Mouse (Mus musculus): ENCODE measurements at regions not wholly inside any gene's neighbourhood (a gene's known extent, or its start where the extent isn't known, plus 50 kb on each side); places are given as distances from the start of the nearest gene placed in this dataset.
"Not testable (repeated sequence)": the region's sequence is repeated elsewhere in the genome, so short reads cannot be mapped to it uniquely, and the experiment has no call there.

GRCm38 (mm10) chr14:83861736-83862135 is 581.6 kb upstream of the Pcdh17 start:
- DNase-seq (ENCODE audit: low spot score), result no peak

GRCm38 (mm10) chr14:83862653-83863052 is 580.7 kb upstream of the Pcdh17 start:
- DNase-seq (ENCODE audit: low spot score), result no peak

- DNase-seq (ENCODE audit: low spot score), result no peak
These were observed 557.0 kb upstream of the Pcdh17 start for GRCm38 (mm10) chr14:83886393-83886792.

- DNase-seq (ENCODE audit: low spot score), result not testable (repeated sequence)
These were observed 542.7 kb upstream of the Pcdh17 start for GRCm38 (mm10) chr14:83900711-83901110.

GRCm38 (mm10) chr14:83943101-83943500 is 500.3 kb upstream of the Pcdh17 start:
- no peak for DNase-seq (ENCODE audit: low spot score)

- no peak for DNase-seq (ENCODE audit: low spot score)
These were observed 499.2 kb upstream of the Pcdh17 start for GRCm38 (mm10) chr14:83944176-83944575.

GRCm38 (mm10) chr14:83949696-83950095 is 493.7 kb upstream of the Pcdh17 start:
- no peak for DNase-seq (ENCODE audit: low spot score)

- peak; percentile 0 for DNase-seq (ENCODE audit: low spot score)
These were observed 484.3 kb upstream of the Pcdh17 start for GRCm38 (mm10) chr14:83959111-83959510.

GRCm38 (mm10) chr14:83983566-83983965 is 459.8 kb upstream of the Pcdh17 start:
- DNase-seq (ENCODE audit: low spot score), result no peak

Data from lung, postnatal 25 days (tissue).